Mouse (Mus musculus): ENCODE measurements around the gene 9430097D07Rik. TPM values are rescaled to one million over a fixed set of nuclear protein-coding genes. Genes with fewer than 3 reads are reported as not detected.

The 9430097D07Rik gene
- polyA plus RNA-seq, 1 experiment from 2014 or later = 0.86 TPM

- ATAC-seq (replicated peaks) = no peak
- H3K4me2 ChIP-seq = peak overlapping the region; percentile 72
- no peaks in the 10 kb centered on the region for H3K27me3 ChIP-seq (replicated peaks)
- H3K9ac ChIP-seq = peak overlapping the region; percentile 78
- WGBS = under 1% methylated on average over 14 of the region's 14 CpGs
- peaks cover 61% of the 10 kb centered on the region for H3K4me1 ChIP-seq
- H3K27ac ChIP-seq = peak overlapping the region; percentile 67
- peak overlapping the region; percentile 89 for H3K4me3 ChIP-seq
- no peaks in the 10 kb centered on the region for H3K9me3 ChIP-seq
- no peaks in the 10 kb centered on the region for H3K36me3 ChIP-seq (replicated peaks)
Observed at GRCm38 (mm10) chr2:32536086-32536633, 39.3 kb downstream of the 9430097D07Rik start.

- WGBS = under 1% methylated on average over 56 of the region's 56 CpGs
- ATAC-seq (replicated peaks) = no peak; the same call in 1 of the 2 replicates
- peak overlapping the region; percentile 78 for H3K9ac ChIP-seq
- peak overlapping the region; percentile 72 for H3K4me2 ChIP-seq
- no peaks in the 10 kb centered on the region for H3K9me3 ChIP-seq
- no peaks in the 10 kb centered on the region for H3K36me3 ChIP-seq (replicated peaks)
- peaks cover 57% of the 10 kb centered on the region for H3K4me1 ChIP-seq
- peak overlapping the region; percentile 93 for H3K27ac ChIP-seq
- H3K27me3 ChIP-seq (replicated peaks) = no peaks in the 10 kb centered on the region
- peak overlapping the region; percentile 89 for H3K4me3 ChIP-seq
Observed at GRCm38 (mm10) chr2:32535501-32535991, 39.9 kb downstream of the 9430097D07Rik start.

- peaks cover 52% of the 10 kb centered on the region for H3K4me1 ChIP-seq
- no peaks in the 10 kb centered on the region for H3K27me3 ChIP-seq (replicated peaks)
- H3K9me3 ChIP-seq = no peaks in the 10 kb centered on the region
- peak within 1 kb of the TSS; percentile 93 for H3K27ac ChIP-seq
- peak; percentile 96 for ATAC-seq (replicated peaks)
- peak within 1 kb of the TSS; percentile 89 for H3K4me3 ChIP-seq
- H3K9ac ChIP-seq = peak within 1 kb of the TSS; percentile 78
- H3K36me3 ChIP-seq (replicated peaks) = no peaks in the 10 kb centered on the region
- H3K4me2 ChIP-seq = peak within 1 kb of the TSS; percentile 72
- WGBS = under 1% methylated on average over 65 of the region's 67 CpGs
Observed at GRCm38 (mm10) chr2:32534733-32535471, 40.6 kb downstream of the 9430097D07Rik start, which contains the start of gene Fam102a. TSS of gene Fam102a (plus strand) at chr2:32535332.

GRCm38 (mm10) chr2:32534061-32534732, 41.3 kb downstream of the 9430097D07Rik start:
- H3K4me1 ChIP-seq = peaks cover 45% of the 10 kb centered on the region

GRCm38 (mm10) chr2:32533163-32533562, 42.3 kb downstream of the 9430097D07Rik start:
- H3K4me1 ChIP-seq = peaks cover 34% of the 10 kb centered on the region
- WGBS = 93% methylated on average over 2 of the region's 2 CpGs
- no peak overlapping the region for H3K9ac ChIP-seq
- H3K4me2 ChIP-seq = no peak overlapping the region
- no peaks in the 10 kb centered on the region for H3K36me3 ChIP-seq (replicated peaks)
- no peak overlapping the region for H3K4me3 ChIP-seq
- no peak overlapping the region for H3K27ac ChIP-seq
- no peaks in the 10 kb centered on the region for H3K27me3 ChIP-seq (replicated peaks)
- no peak for ATAC-seq (replicated peaks)
- no peaks in the 10 kb centered on the region for H3K9me3 ChIP-seq

More at GRCm38 (mm10) chr2:32534061-32534732, 41.3 kb downstream of the 9430097D07Rik start:
- peak overlapping the region; percentile 50 for H3K9ac ChIP-seq
- H3K4me2 ChIP-seq = peak overlapping the region; percentile 72
- 9% methylated on average over 13 of the region's 13 CpGs for WGBS
- no peaks in the 10 kb centered on the region for H3K9me3 ChIP-seq
- H3K4me3 ChIP-seq = peak overlapping the region; percentile 89
- H3K36me3 ChIP-seq (replicated peaks) = no peaks in the 10 kb centered on the region
- peak; percentile 10 for ATAC-seq (replicated peaks)
- H3K27me3 ChIP-seq (replicated peaks) = no peaks in the 10 kb centered on the region
- peak overlapping the region; percentile 81 for H3K27ac ChIP-seq

- WGBS = 74% methylated on average over 2 of the region's 2 CpGs
- ATAC-seq (replicated peaks) = no peak
- no peak overlapping the region for H3K4me2 ChIP-seq
- H3K36me3 ChIP-seq (replicated peaks) = no peaks in the 10 kb centered on the region
- H3K27me3 ChIP-seq (replicated peaks) = no peaks in the 10 kb centered on the region
- no peak overlapping the region for H3K9ac ChIP-seq
- no peaks in the 10 kb centered on the region for H3K9me3 ChIP-seq
- no peak overlapping the region for H3K4me3 ChIP-seq
- peaks cover 11% of the 10 kb centered on the region for H3K4me1 ChIP-seq
- H3K27ac ChIP-seq = no peak overlapping the region
Observed at GRCm38 (mm10) chr2:32530479-32530878, 45.0 kb downstream of the 9430097D07Rik start.

GRCm38 (mm10) chr2:32528326-32528725, 47.2 kb downstream of the 9430097D07Rik start:
- no peak overlapping the region for H3K9ac ChIP-seq
- H3K27ac ChIP-seq = no peak overlapping the region
- H3K4me2 ChIP-seq = no peak overlapping the region
- no peaks in the 10 kb centered on the region for H3K36me3 ChIP-seq (replicated peaks)
- no peaks in the 10 kb centered on the region for H3K4me1 ChIP-seq
- ATAC-seq (replicated peaks) = no peak
- no peak overlapping the region for H3K4me3 ChIP-seq
- no peaks in the 10 kb centered on the region for H3K9me3 ChIP-seq
- no peaks in the 10 kb centered on the region for H3K27me3 ChIP-seq (replicated peaks)
- WGBS = 82% methylated on average over 1 of the region's 1 CpGs

GRCm38 (mm10) chr2:32527468-32527966, 48.0 kb downstream of the 9430097D07Rik start:
- Histone ChIP-seq H3K27me3 (replicated peaks) (no peaks in the 10 kb centered on the region), H3K4me1 (no peaks in the 10 kb centered on the region), H3K4me2 (no peak overlapping the region), H3K9me3 (no peaks in the 10 kb centered on the region), H3K4me3 (no peak overlapping the region), H3K27ac (no peak overlapping the region), H3K9ac (no peak overlapping the region), H3K36me3 (replicated peaks) (no peaks in the 10 kb centered on the region)
- WGBS = 50% methylated on average over 14 of the region's 14 CpGs
- ATAC-seq (replicated peaks) = no peak

GRCm38 (mm10) chr2:32525816-32526215, 49.7 kb downstream of the 9430097D07Rik start:
- H3K4me3 ChIP-seq = no peak overlapping the region
- H3K36me3 ChIP-seq (replicated peaks) = no peaks in the 10 kb centered on the region
- no peaks in the 10 kb centered on the region for H3K9me3 ChIP-seq
- H3K4me2 ChIP-seq = no peak overlapping the region
- no peak overlapping the region for H3K9ac ChIP-seq
- ATAC-seq (replicated peaks) = no peak
- 91% methylated on average over 12 of the region's 12 CpGs for WGBS
- no peak overlapping the region for H3K27ac ChIP-seq
- no peaks in the 10 kb centered on the region for H3K4me1 ChIP-seq
- no peaks in the 10 kb centered on the region for H3K27me3 ChIP-seq (replicated peaks)

GRCm38 (mm10) chr2:32524536-32525031, 50.9 kb downstream of the 9430097D07Rik start:
- 91% methylated on average over 13 of the region's 13 CpGs for WGBS
- H3K9me3 ChIP-seq = no peaks in the 10 kb centered on the region
- no peak overlapping the region for H3K4me2 ChIP-seq
- ATAC-seq (replicated peaks) = no peak
- no peak overlapping the region for H3K27ac ChIP-seq
- H3K4me3 ChIP-seq = no peak overlapping the region
- H3K27me3 ChIP-seq (replicated peaks) = no peaks in the 10 kb centered on the region
- no peak overlapping the region for H3K9ac ChIP-seq
- H3K36me3 ChIP-seq (replicated peaks) = no peaks in the 10 kb centered on the region
- no peaks in the 10 kb centered on the region for H3K4me1 ChIP-seq

Measured in midbrain, embryonic 15.5 days (tissue).